Mouse (Mus musculus) bone marrow macrophage, adult 2 months (primary cell): ENCODE data around the gene Chpt1.

Experiments used
- CTCF ChIP-seq: IDR thresholded peaks from 2 replicates; pipeline ENCODE4 v1.5.1; 2012; ENCODE audit warnings: low read depth, mild to moderate bottlenecking, low read length, moderate library complexity
- POLR2A ChIP-seq: IDR thresholded peaks from 2 replicates; pipeline ENCODE4 v1.6.1; 2012; ENCODE audit warnings: mild to moderate bottlenecking, low read depth, low read length, borderline replicate concordance

GRCm38 (mm10) chr10:88547635-88548034 is 43.8 kb upstream of the Chpt1 start:
- TF ChIP-seq POLR2A, result no peak
- no peak for TF ChIP-seq CTCF
